Mouse (Mus musculus) MN1 (cell line): ENCODE measurements around the gene Mark4.

Experiments
- DNase-seq: peaks from one replicate; pipeline ENCODE4 v3.0.0-alpha.2; 2016; ENCODE audit warnings: low spot score

Mark4 gene

GRCm38 (mm10) chr7:19469404-19469803 lies 10.8 kb upstream of the Mark4 start:
- DNase-seq: no peak

GRCm38 (mm10) chr7:19468279-19468678 lies 9.7 kb upstream of the Mark4 start:
- DNase-seq: no peak

GRCm38 (mm10) chr7:19467638-19468037 lies 9.0 kb upstream of the Mark4 start:
- no peak for DNase-seq

GRCm38 (mm10) chr7:19466602-19467145 lies 8.1 kb upstream of the Mark4 start:
- DNase-seq: no peak

- DNase-seq: no peak
These were observed 6.0 kb upstream of the Mark4 start for GRCm38 (mm10) chr7:19464367-19465307.

- no peak for DNase-seq
These were observed 4.3 kb upstream of the Mark4 start, which contains the start of gene Exoc3l2 for GRCm38 (mm10) chr7:19462884-19463381. Exoc3l2 (plus strand) TSS chr7:19463331.

GRCm38 (mm10) chr7:19462443-19462842 lies 3.8 kb upstream of the Mark4 start:
- DNase-seq: no peak

- DNase-seq: no peak
These were observed 2.9 kb upstream of the Mark4 start for GRCm38 (mm10) chr7:19461488-19461887.

- no peak for DNase-seq
These were observed 1.9 kb upstream of the Mark4 start for GRCm38 (mm10) chr7:19460500-19460899.

- DNase-seq: no peak
These were observed 686 bp upstream of the Mark4 start for GRCm38 (mm10) chr7:19459144-19459870.

GRCm38 (mm10) chr7:19458072-19458486 lies 542 bp downstream of the Mark4 start:
- DNase-seq: no peak

GRCm38 (mm10) chr7:19457414-19458071 lies 1.1 kb downstream of the Mark4 start:
- no peak for DNase-seq

- DNase-seq: no peak
These were observed 2.0 kb downstream of the Mark4 start for GRCm38 (mm10) chr7:19456628-19457027.

GRCm38 (mm10) chr7:19455819-19456495 lies 2.7 kb downstream of the Mark4 start:
- no peak for DNase-seq

- DNase-seq: no peak
These were observed 3.4 kb downstream of the Mark4 start for GRCm38 (mm10) chr7:19455186-19455585.

- no peak for DNase-seq
These were observed 9.5 kb downstream of the Mark4 start for GRCm38 (mm10) chr7:19449165-19449564.

GRCm38 (mm10) chr7:19447689-19448088 lies 10.9 kb downstream of the Mark4 start:
- no peak for DNase-seq

GRCm38 (mm10) chr7:19444801-19445200 lies 13.8 kb downstream of the Mark4 start:
- DNase-seq: no peak

- no peak for DNase-seq
These were observed 15.3 kb downstream of the Mark4 start for GRCm38 (mm10) chr7:19443344-19443743.

GRCm38 (mm10) chr7:19441448-19442091 lies 17.1 kb downstream of the Mark4 start:
- DNase-seq: no peak

- no peak for DNase-seq
These were observed 21.6 kb downstream of the Mark4 start for GRCm38 (mm10) chr7:19437048-19437447.
